Mouse (Mus musculus) lung, postnatal 0 days (tissue): ENCODE results near the gene Spib. TPM values are rescaled to one million over a fixed set of nuclear protein-coding genes. Genes with fewer than 3 reads are reported as not detected.

Experiments
- ATAC-seq: fragments of 200-750 bp; cut with Nextera tagmentation; 2 replicates; pipeline ENCODE4 v1.8.0; 2017; ENCODE audit warnings: moderate library complexity
- DNase-seq: peaks from one replicate; pipeline ENCODE4 v3.0.0-alpha.2; 2016; ENCODE audit warnings: low spot score
- H3K27ac ChIP-seq: fragments of 300-500 bp; sonication (generic); 2 replicates; pipeline ENCODE4 v1.5.1; 2014; ENCODE audit warnings: antibody characterized with exemption, mild to moderate bottlenecking, low read length, mixed read lengths
- H3K27me3 ChIP-seq: fragments of 300-500 bp; sonication (generic); replicated peaks from 2 replicates; pipeline ENCODE4 v1.6.1; 2014; ENCODE audit warnings: low read length, mixed read lengths; ENCODE audit not compliant: insufficient read depth
- H3K36me3 ChIP-seq: fragments of 300-500 bp; sonication (generic); 2 replicates; pipeline ENCODE4 v1.6.1; 2014; ENCODE audit warnings: low read length, mixed read lengths; ENCODE audit not compliant: insufficient read depth
- H3K4me1 ChIP-seq: fragments of 300-500 bp; sonication (generic); 2 replicates; pipeline ENCODE4 v1.6.1; 2014; ENCODE audit warnings: antibody characterized with exemption, low read depth, low read length, mixed read lengths; ENCODE audit not compliant: insufficient read depth
- H3K4me2 ChIP-seq: fragments of 300-500 bp; sonication (generic); replicated peaks from 2 replicates; pipeline ENCODE4 v1.6.1; 2014; ENCODE audit warnings: low read depth, mild to moderate bottlenecking, low read length, moderate library complexity, mixed read lengths
- H3K4me3 ChIP-seq: fragments of 300-500 bp; sonication (generic); 2 replicates; pipeline ENCODE4 v1.5.1; 2014; ENCODE audit warnings: low read depth, low read length
- H3K9ac ChIP-seq: fragments of 300-500 bp; sonication (generic); replicated peaks from 2 replicates; pipeline ENCODE4 v1.6.1; 2014; ENCODE audit warnings: low read depth, mild to moderate bottlenecking
- H3K9me3 ChIP-seq: fragments of 300-500 bp; sonication (generic); 2 replicates; pipeline ENCODE4 v1.6.1; 2016; ENCODE audit warnings: low read length, mixed read lengths
- CTCF ChIP-seq: IDR thresholded peaks from 2 replicates; pipeline ENCODE4 v1.5.1; 2016; ENCODE audit warnings: antibody characterized with exemption, mild to moderate bottlenecking
- EP300 ChIP-seq: IDR thresholded peaks from 2 replicates; pipeline ENCODE4 v1.6.1; 2016; ENCODE audit warnings: antibody characterized with exemption, mild to moderate bottlenecking, control low read depth
- WGBS: fragments of 180-500 bp; shearing (Covaris S2); extraction: QIAGEN DNeasy Blood & Tissue Kit; methylation state at CpG from one replicate; pipeline ENCODE4 v1.1.7; 2014; 5-methylcytosine and 5-hydroxymethylcytosine counted together
- polyA plus RNA-seq: library from polyadenylated mRNA; unstranded; fragments of >200 nt; fragmentation: Nextera tagmentation; extraction: Ambion mirVana; gene quantifications from 2 replicates; pipeline ENCODE4 v1.2.1, GENCODE M21; 2015

Spib gene
- polyA plus RNA-seq, 1 experiment from 2014 or later, result 0.72 TPM

DNA sequence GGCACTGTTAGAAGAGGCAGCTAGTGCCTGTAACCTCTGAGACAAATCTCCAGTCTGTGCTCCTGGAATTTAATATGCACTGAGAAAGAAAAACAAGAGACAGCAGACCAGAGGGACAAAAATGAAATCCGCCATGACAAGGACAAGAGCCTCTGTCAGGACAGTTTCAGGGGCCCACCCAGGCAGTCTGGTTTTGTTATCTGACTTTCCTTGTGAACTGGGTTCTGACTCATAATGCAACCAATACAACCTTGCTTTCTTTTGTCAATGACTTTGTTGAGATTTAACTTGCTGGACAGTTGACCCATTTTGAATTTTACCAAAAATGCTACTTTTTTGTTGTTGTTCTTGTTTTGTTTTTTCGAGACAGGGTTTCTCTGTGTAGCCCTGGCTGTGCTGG, 25.8 kb upstream of the Spib start:
- no peak overlapping the region for H3K9ac ChIP-seq
- peaks cover 6% of the 10 kb centered on the region; the same call in 1 of the 2 replicates for H3K4me1 ChIP-seq
- no peaks in the 10 kb centered on the region for H3K27me3 ChIP-seq
- ATAC-seq (no peak), DNase-seq (no peak)
- no peaks in the 10 kb centered on the region for H3K9me3 ChIP-seq
- H3K36me3 ChIP-seq, result no peaks in the 10 kb centered on the region
- WGBS, result 59% methylated on average over 2 of the region's 2 CpGs
- H3K4me2 ChIP-seq, result no peak overlapping the region
- no peak overlapping the region for H3K4me3 ChIP-seq
- no peak overlapping the region for H3K27ac ChIP-seq
- TF ChIP-seq EP300, result no peak
- TF ChIP-seq CTCF, result no peak

DNA sequence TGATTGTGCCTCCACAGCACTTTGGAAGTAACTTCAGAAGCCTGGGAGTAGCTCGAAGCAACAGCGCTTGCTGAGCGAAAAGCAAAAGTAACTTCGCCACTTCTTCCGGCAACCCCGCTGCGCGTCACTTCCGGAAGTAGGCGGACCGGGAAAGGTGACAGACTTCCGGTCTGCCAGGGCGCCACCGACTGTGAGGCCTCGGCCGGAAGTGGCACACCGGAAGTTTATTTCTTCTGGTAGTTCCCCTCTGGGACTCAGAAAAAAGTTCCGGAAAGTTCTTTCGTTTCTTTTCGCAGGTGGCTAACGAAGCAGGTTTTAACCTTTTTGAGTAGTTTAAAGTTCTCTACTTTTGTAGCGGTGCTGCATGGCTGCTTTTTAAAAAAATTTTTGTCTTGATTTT, 22.0 kb upstream of the Spib start, which contains the start of gene Nr1h2:
Gene Nr1h2 (minus strand): TSS at position 126 of the 400 bp plus-strand sequence.
- Histone ChIP-seq H3K4me3 (peak within 1 kb of the TSS; percentile 98), H3K27me3 (no peaks in the 10 kb centered on the region), H3K27ac (peak within 1 kb of the TSS; percentile 100), H3K4me1 (peaks cover 7% of the 10 kb centered on the region; the same call in 1 of the 2 replicates), H3K4me2 (peak within 1 kb of the TSS; percentile 70), H3K9ac (peak within 1 kb of the TSS; percentile 92), H3K36me3 (peaks cover 17% of the 10 kb centered on the region), H3K9me3 (no peaks in the 10 kb centered on the region)
- 0% methylated on average over 22 of the region's 22 CpGs for WGBS
- TF ChIP-seq EP300 (peak; percentile 83), CTCF (no peak)
- DNase-seq (peak; percentile 99), ATAC-seq (peak; percentile 93)

DNA sequence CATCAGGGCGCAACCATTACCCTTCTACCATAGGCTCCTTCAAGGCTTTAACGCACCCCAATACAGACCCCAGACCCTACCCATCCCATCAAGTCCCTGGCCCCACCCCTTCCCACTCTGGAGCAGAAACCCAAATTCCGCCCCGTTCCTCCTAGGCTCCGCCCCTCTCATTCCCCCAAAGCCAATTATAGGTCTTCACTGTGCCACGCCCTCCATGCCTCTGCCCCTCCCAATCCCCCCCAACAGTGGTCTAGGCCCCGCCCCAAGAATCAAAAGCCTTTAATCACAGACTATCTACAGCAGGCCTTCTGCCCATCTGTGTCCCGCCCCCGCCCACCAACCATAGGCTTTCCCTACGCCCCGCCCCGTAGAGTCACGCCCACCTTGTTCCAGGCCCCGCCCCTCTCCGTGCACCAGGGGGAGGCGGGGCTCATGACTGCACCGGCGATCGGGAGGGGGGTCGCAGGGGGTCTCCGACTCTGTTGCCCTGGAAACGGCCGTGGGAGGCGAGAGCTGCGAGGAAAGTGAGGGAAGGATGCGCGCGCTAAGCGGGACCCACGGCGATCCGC, 21.4 kb upstream of the Spib start:
- DNase-seq (peak; percentile 93), ATAC-seq (peak; percentile 79)
- Histone ChIP-seq H3K4me3 (peak overlapping the region; percentile 98), H3K36me3 (peaks cover 17% of the 10 kb centered on the region), H3K9me3 (no peaks in the 10 kb centered on the region), H3K9ac (peak overlapping the region; percentile 92), H3K4me1 (peaks cover 7% of the 10 kb centered on the region; the same call in 1 of the 2 replicates), H3K27ac (peak overlapping the region; percentile 100), H3K4me2 (peak overlapping the region; percentile 70), H3K27me3 (no peaks in the 10 kb centered on the region)
- WGBS, result 3% methylated on average over 31 of the region's 32 CpGs
- TF ChIP-seq CTCF, result no peak
- no peak for TF ChIP-seq EP300

DNA sequence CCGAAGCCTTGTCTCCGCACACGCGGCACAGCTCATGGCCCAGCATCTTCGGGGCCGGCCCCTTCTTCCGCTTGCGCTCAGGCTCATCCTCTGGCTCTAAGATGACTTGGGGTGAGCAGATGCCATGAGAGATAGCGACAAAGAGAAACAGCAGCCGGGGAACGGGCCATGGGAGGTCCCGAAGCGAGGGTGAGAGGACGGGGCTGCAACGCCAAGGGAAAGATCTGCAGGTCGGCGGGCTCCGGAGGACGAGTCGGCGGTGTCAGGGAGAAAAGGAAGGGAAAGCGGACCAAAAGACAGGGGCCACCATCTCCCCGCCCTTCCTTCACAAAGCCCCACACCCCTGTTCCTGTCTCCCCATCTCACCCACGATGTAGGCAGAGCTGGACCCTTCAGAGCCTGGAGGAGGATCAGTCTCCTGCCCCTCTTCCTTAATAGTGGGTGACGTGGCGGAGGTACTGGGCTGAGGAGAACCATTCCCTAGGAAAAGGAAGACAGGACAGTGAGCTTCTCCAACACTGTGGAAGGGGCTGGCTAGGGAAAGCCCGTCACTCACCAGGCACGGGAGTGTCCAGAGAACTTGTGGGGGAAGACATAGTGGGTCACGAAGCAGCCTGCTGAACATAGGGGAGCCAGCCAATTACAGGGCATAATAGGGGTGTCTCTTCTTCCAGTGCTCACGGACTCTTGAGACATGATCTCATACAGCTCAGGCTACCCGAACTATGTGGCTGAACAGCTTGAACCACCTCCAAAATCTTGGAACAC, 20.5 kb upstream of the Spib start:
- no peaks in the 10 kb centered on the region for H3K9me3 ChIP-seq
- H3K27ac ChIP-seq, result no peak overlapping the region
- H3K4me2 ChIP-seq, result peak overlapping the region; percentile 70; the same call in 1 of the 2 replicates
- DNase-seq (no peak), ATAC-seq (no peak)
- 82% methylated on average over 28 of the region's 31 CpGs for WGBS
- H3K9ac ChIP-seq, result no peak overlapping the region
- TF ChIP-seq EP300 (no peak), CTCF (no peak)
- H3K4me3 ChIP-seq, result no peak overlapping the region
- H3K27me3 ChIP-seq, result no peaks in the 10 kb centered on the region
- H3K4me1 ChIP-seq, result peaks cover 7% of the 10 kb centered on the region; the same call in 1 of the 2 replicates
- H3K36me3 ChIP-seq, result peaks cover 17% of the 10 kb centered on the region

DNA sequence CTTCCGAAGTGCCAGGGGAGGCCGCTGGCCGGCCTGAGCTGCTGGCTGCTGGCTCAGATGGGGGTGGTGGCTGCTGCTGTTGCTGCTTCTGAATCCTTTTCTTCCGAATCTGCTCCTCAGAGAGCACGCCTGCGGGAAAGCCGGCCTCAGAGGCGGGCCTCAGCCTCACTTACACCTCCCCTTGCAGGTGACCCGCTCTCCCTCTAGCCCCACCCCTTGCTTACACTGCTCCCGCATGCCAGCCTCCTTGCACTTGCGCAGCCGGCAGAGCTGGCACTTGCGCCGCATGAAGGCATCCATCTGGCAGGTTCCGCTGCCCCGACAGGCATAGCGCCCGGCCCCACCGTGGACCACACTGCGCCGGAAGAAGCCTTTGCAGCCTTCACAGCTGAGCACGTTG, 19.9 kb upstream of the Spib start:
- TF ChIP-seq EP300, result no peak
- TF ChIP-seq CTCF, result no peak
- Histone ChIP-seq H3K36me3 (peaks cover 17% of the 10 kb centered on the region), H3K27me3 (no peaks in the 10 kb centered on the region), H3K9ac (no peak overlapping the region), H3K9me3 (no peaks in the 10 kb centered on the region), H3K4me1 (peaks cover 7% of the 10 kb centered on the region; the same call in 1 of the 2 replicates), H3K27ac (no peak overlapping the region), H3K4me3 (no peak overlapping the region), H3K4me2 (no peak overlapping the region)
- DNase-seq (no peak), ATAC-seq (no peak)
- 82% methylated on average over 22 of the region's 22 CpGs for WGBS

DNA sequence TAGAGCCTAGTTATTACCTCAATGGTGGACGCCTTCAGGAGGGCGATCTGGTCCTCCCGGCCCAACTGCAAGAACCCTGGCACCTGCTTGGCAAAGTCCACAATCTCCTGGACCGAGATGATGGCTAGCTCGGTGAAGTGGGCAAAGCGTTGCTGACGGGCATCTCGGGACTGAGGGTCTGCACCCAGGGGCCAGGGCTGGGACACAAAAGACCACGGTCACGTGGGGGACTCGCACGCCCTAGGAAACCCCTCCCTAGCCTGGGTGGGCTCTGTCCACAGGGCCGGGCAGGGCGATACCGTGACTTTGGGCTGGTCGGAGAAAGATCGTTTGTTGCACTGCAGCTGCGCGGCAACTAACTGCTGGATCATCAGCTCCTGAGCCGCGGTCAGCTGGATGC, 19.4 kb upstream of the Spib start:
- Histone ChIP-seq H3K4me1 (peaks cover 7% of the 10 kb centered on the region; the same call in 1 of the 2 replicates), H3K27ac (no peak overlapping the region), H3K4me2 (no peak overlapping the region), H3K9me3 (no peaks in the 10 kb centered on the region), H3K4me3 (no peak overlapping the region), H3K27me3 (no peaks in the 10 kb centered on the region), H3K36me3 (peaks cover 17% of the 10 kb centered on the region), H3K9ac (no peak overlapping the region)
- DNase-seq (no peak), ATAC-seq (no peak)
- TF ChIP-seq CTCF (no peak), EP300 (no peak)
- 93% methylated on average over 21 of the region's 21 CpGs for WGBS
